Mouse (Mus musculus) neural tube, embryonic 15.5 days (tissue): ENCODE data around the gene Dtnb. TPM values are rescaled to one million over a fixed set of nuclear protein-coding genes. Genes with fewer than 3 reads are reported as not detected.

Source experiments
- ATAC-seq: fragments of 200-750 bp; cut with Nextera tagmentation; 2 replicates; pipeline ENCODE4 v1.8.0; 2017; ENCODE audit warnings: mild to moderate bottlenecking, moderate TSS enrichment, moderate library complexity; ENCODE audit not compliant: low FRiP score
- H3K27ac ChIP-seq: fragments of 300-500 bp; sonication (generic); replicated peaks from 2 replicates; pipeline ENCODE4 v1.5.1; 2015; ENCODE audit warnings: mild to moderate bottlenecking, inconsistent platforms
- H3K27me3 ChIP-seq: fragments of 300-500 bp; sonication (generic); replicated peaks from 2 replicates; pipeline ENCODE4 v1.6.1; 2015; ENCODE audit warnings: inconsistent platforms
- H3K36me3 ChIP-seq: fragments of 300-500 bp; sonication (generic); 2 replicates; pipeline ENCODE4 v1.6.1; 2015; ENCODE audit warnings: inconsistent platforms
- H3K4me1 ChIP-seq: fragments of 300-500 bp; sonication (generic); 2 replicates; pipeline ENCODE4 v1.6.1; 2015; ENCODE audit warnings: inconsistent platforms
- H3K4me2 ChIP-seq: fragments of 300-500 bp; sonication (generic); 2 replicates; pipeline ENCODE4 v1.6.1; 2015; ENCODE audit warnings: inconsistent platforms, mild to moderate bottlenecking, moderate library complexity
- H3K4me3 ChIP-seq: fragments of 300-500 bp; sonication (generic); replicated peaks from 2 replicates; pipeline ENCODE4 v1.5.1; 2015; ENCODE audit warnings: mild to moderate bottlenecking, inconsistent platforms
- H3K9ac ChIP-seq: fragments of 300-500 bp; sonication (generic); replicated peaks from 2 replicates; pipeline ENCODE4 v1.6.1; 2015; ENCODE audit warnings: mild to moderate bottlenecking, inconsistent platforms
- H3K9me3 ChIP-seq: fragments of 300-500 bp; sonication (generic); replicated peaks from 2 replicates; pipeline ENCODE4 v1.6.1; 2016; ENCODE audit warnings: inconsistent platforms
- WGBS: fragments of 180-500 bp; shearing (Covaris S2); methylation state at CpG from one replicate; pipeline ENCODE4 v1.1.7; 2015; ENCODE audit warnings: mixed read lengths; 5-methylcytosine and 5-hydroxymethylcytosine counted together
- polyA plus RNA-seq: library from polyadenylated mRNA; unstranded; fragments of >200 nt; fragmentation: Nextera tagmentation; extraction: Ambion mirVana; gene quantifications from 2 replicates; pipeline ENCODE4 v1.2.1, GENCODE M21; 2015

Gene Dtnb
- polyA plus RNA-seq, 1 experiment from 2014 or later: 61.8 TPM

DNA sequence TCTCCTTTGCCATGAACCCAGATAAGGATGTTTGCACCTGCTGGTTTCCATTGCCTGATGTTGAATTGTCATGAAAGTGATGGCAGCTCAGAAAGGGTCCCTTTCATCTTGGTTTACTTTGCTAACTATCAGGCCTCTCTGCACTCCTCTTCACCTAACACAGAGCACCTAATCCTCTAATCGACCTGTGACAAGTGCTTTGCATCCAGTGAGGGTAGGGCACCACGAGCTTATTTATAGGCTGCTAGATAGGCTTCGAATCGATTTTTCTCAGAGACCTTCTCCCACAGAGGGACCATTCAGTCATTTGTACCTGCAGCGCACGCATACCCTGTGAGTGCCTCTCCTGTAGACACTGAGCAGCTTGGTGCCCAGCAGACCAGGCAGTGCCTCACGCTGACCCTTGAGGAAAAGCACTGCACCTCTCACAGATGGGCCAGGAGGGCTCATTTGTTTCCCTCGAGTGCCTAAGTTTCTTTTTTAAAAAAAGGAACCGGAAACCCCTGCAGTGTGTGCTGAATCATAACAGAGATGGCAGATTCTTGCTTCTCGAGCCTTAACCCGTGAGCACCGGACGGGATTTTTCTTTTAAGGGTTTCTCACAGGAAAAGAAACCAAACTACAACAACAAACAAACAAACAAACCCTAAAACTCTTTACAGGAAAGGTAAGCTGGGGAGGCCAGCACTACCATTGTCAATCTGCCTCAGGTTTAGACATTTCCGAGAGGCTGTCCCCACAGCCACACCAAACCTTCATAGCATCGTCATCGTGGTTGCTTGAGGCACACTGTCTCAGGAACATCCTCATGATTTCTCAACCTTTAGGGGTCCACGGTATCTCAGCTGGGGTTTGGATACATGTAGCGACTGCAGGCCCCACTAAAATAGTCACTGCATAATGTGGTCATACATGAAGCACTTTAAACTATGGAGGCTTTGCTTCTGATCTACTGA lies 167.8 kb downstream of the Dtnb start:
- 71% methylated on average over 18 of the region's 18 CpGs for WGBS
- Histone ChIP-seq H3K27me3 (no peaks in the 10 kb centered on the region), H3K27ac (peak overlapping the region; percentile 33; the same call in 1 of the 2 replicates), H3K4me2 (no peak overlapping the region), H3K4me1 (peaks cover 10% of the 10 kb centered on the region; the same call in 1 of the 2 replicates), H3K9me3 (no peaks in the 10 kb centered on the region), H3K4me3 (no peak overlapping the region), H3K36me3 (no peaks in the 10 kb centered on the region), H3K9ac (no peak overlapping the region)
- 0 out of 2 replicates have a peak, but pooled peaks have one; percentile 5 for ATAC-seq

DNA sequence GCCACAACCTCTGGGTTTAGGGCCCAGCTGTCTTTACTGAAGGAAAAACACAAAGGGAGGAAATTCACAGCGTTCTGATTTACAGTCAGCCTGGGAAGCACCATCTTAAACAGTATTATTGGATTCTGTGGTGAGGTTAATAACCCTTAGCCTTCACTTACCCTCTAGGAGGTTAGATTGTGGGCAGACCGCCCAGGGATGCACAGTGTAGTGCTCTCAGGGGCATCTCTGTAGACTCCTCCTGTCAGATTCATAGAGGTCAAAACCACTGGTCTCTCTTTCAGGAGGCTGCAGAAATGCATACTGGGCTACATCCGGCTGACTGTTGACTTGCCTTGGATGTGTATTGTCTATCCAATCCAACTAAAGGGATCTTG lies 168.5 kb downstream of the Dtnb start:
- no peak overlapping the region for H3K4me2 ChIP-seq
- H3K27ac ChIP-seq: 0 out of 2 replicates have a peak overlapping the region, but pooled peaks have one; percentile 33
- H3K4me3 ChIP-seq: no peak overlapping the region
- H3K27me3 ChIP-seq: no peaks in the 10 kb centered on the region
- 55% methylated on average over 3 of the region's 3 CpGs for WGBS
- no peak overlapping the region for H3K9ac ChIP-seq
- peak; percentile 50; the same call in 1 of the 2 replicates for ATAC-seq
- peaks cover 10% of the 10 kb centered on the region; the same call in 1 of the 2 replicates for H3K4me1 ChIP-seq
- H3K9me3 ChIP-seq: no peaks in the 10 kb centered on the region
- no peaks in the 10 kb centered on the region for H3K36me3 ChIP-seq

DNA sequence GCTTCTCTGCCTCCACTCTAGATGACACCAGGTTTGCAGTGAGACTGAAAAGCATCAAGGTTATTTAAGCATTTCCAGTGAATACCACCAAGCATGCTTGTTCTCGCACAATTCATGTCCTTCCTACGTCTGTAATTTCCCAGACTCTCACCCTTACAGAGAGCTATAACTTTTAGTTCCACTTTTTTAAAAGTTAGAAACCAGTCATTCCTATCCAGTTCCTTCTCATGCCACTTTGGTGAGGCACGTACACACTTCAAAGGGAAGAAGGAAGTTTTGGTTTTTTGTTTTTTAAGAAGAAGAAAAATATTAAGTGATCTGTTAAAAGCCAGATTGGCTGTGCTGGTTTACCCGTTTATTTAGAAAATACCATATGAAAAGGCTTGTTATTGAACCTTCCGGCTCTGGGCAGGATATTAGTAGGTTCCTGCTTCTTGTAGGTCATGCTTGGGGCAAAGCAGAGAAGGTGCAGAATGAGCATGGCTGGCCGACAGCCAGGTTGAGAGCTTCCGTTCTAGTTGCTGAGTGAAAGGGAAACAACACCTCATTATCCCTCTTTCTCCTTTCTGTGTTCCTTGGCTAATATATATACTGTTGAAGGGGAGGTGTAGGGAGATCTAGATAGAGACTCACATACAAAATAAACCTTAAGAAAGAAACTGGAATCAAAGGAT lies 173.4 kb downstream of the Dtnb start:
- no peak for ATAC-seq
- H3K9ac ChIP-seq: no peak overlapping the region
- no peaks in the 10 kb centered on the region for H3K27me3 ChIP-seq
- H3K4me3 ChIP-seq: no peak overlapping the region
- WGBS: 83% methylated on average over 7 of the region's 7 CpGs
- H3K27ac ChIP-seq: no peak overlapping the region
- no peaks in the 10 kb centered on the region for H3K36me3 ChIP-seq
- no peak overlapping the region for H3K4me2 ChIP-seq
- H3K9me3 ChIP-seq: no peaks in the 10 kb centered on the region
- H3K4me1 ChIP-seq: peaks cover 2% of the 10 kb centered on the region; the same call in 1 of the 2 replicates

DNA sequence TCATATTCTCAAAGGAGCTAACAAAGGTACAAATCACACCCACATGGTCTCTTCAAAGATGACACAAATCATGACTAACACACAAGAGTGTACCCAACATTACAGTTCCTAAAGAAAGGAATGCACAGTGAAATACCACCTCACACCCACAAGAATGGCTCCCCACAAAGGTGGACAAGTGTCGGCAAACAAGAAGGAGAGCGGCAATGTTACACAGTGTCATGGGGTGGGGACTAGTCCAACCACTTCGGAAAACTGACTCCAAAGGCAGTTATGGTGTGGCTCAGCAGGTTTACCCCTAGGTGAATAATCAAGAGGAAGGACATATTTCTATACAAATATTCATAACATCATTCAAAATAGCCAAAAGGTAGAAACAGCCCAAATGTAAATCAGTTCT lies 174.2 kb downstream of the Dtnb start:
- Histone ChIP-seq H3K36me3 (no peaks in the 10 kb centered on the region), H3K9me3 (no peaks in the 10 kb centered on the region), H3K4me2 (no peak overlapping the region), H3K27ac (no peak overlapping the region), H3K9ac (no peak overlapping the region), H3K27me3 (no peaks in the 10 kb centered on the region), H3K4me1 (no peaks in the 10 kb centered on the region), H3K4me3 (no peak overlapping the region)
- WGBS: 87% methylated on average over 3 of the region's 3 CpGs
- no peak for ATAC-seq

DNA sequence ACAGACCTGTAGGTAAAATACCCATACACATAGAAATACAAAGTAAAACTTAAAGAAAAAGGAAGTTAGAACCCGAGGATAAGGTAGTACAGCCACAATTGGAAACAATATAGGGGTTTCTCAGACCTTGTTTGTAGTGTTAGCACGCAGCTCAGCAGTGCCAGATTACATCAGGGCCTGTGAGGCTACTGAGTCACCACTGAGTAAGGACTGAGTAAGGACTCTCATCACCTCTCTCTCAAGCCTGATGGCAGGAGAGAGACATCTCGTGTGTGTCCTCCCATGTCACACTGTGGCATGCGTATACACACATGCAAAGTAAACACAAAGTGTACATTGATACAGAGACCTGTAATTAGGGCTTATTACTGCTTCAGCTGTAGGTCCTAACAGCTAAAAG lies 175.4 kb downstream of the Dtnb start:
- ATAC-seq: no peak
- 90% methylated on average over 4 of the region's 4 CpGs for WGBS
- Histone ChIP-seq H3K9ac (no peak overlapping the region), H3K36me3 (peaks cover 3% of the 10 kb centered on the region), H3K27me3 (no peaks in the 10 kb centered on the region), H3K4me2 (no peak overlapping the region), H3K4me1 (no peaks in the 10 kb centered on the region), H3K9me3 (no peaks in the 10 kb centered on the region), H3K4me3 (no peak overlapping the region), H3K27ac (no peak overlapping the region)

DNA sequence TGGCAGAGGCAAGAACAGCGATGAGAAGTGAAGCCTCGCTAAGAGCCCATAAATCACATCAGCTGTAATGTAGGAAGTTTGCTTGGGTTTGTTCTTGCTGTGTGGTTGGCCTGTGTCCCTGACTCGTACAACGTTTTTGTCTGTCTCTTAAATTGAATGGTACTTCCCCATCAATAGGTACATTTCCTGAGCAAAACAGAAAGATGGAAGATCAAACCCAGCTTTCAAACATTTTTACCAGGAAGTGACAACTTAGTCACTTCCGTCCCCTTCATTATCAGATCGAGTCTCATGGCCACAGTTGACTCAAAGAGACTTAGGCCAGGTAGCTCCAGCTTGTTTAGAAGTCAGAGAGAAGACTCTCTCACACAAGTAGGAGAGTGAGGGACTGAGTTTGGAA lies 183.3 kb downstream of the Dtnb start:
- peaks cover 3% of the 10 kb centered on the region for H3K36me3 ChIP-seq
- H3K27ac ChIP-seq: no peak overlapping the region
- 81% methylated on average over 6 of the region's 6 CpGs for WGBS
- H3K27me3 ChIP-seq: no peaks in the 10 kb centered on the region
- H3K9me3 ChIP-seq: no peaks in the 10 kb centered on the region
- no peak overlapping the region for H3K4me3 ChIP-seq
- ATAC-seq: no peak
- no peak overlapping the region for H3K9ac ChIP-seq
- no peaks in the 10 kb centered on the region for H3K4me1 ChIP-seq
- no peak overlapping the region for H3K4me2 ChIP-seq

DNA sequence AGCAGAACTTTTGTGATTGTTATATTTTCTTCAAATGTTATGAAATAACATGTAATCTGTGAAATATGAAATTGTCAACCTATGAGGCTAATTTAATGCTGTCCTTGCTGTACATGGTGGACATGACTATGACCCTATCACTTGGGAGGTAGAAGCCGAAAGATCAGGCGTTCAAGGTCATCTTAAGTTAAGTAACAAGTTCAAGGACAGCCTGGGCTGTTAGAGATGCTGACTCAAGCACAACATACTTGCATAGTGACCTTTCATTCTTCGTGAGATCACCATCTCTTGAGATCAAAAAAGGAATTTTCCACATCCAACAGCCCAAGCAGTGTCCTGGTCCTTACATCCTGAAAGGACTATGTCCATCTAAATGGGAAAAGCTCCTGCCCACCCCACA lies 184.0 kb downstream of the Dtnb start:
- ATAC-seq: no peak
- Histone ChIP-seq H3K4me2 (no peak overlapping the region), H3K9ac (no peak overlapping the region), H3K36me3 (peaks cover 3% of the 10 kb centered on the region), H3K27me3 (no peaks in the 10 kb centered on the region), H3K9me3 (no peaks in the 10 kb centered on the region), H3K4me1 (peaks cover 6% of the 10 kb centered on the region), H3K4me3 (no peak overlapping the region), H3K27ac (no peak overlapping the region)
- 96% methylated on average over 3 of the region's 3 CpGs for WGBS

DNA sequence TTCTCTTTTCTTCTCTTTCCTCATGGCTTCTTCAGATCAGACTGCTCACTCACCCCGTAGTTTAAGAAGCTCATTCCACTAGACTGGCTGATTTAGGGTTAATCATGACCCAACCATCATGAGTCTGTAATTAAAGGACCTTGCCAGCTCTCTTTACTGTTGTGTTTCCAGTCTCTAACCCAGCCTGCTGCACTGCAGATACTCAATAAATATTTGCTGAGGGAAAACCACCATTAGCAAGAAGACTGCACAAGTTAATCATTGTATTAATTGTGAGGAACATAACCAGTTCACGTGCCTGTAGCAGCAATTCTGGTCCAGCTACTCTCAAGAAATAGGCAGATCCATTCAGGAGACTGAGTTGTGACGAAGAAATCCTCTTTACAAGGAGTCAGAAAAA lies 185.9 kb downstream of the Dtnb start:
- Histone ChIP-seq H3K36me3 (no peaks in the 10 kb centered on the region; the same call in 1 of the 2 replicates), H3K9ac (no peak overlapping the region), H3K4me1 (peaks cover 14% of the 10 kb centered on the region), H3K4me3 (no peak overlapping the region), H3K27ac (no peak overlapping the region), H3K9me3 (no peaks in the 10 kb centered on the region), H3K27me3 (no peaks in the 10 kb centered on the region), H3K4me2 (no peak overlapping the region)
- no peak for ATAC-seq
- WGBS: 82% methylated on average over 3 of the region's 3 CpGs

DNA sequence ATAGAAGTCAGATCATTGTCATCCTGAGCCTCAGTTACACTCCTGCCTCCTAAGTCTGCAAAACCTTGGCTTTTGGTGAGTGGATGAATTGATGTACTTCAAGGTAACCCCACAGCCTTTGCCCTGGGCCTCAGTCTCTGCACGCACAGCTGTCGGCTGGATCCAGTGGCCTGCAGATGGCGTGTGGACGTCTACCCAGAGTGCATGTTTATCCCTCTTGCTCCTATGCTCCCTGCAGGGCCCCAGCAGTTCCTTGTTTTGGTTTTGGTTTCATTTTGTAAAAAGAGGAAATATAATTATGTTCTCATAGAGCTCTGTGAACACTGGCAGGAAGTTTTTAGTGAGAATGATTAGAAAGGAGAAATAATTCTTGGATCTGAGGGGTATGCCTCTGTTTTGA lies 187.2 kb downstream of the Dtnb start:
- WGBS: 57% methylated on average over 4 of the region's 4 CpGs
- H3K36me3 ChIP-seq: no peaks in the 10 kb centered on the region; the same call in 1 of the 2 replicates
- ATAC-seq: no peak

DNA sequence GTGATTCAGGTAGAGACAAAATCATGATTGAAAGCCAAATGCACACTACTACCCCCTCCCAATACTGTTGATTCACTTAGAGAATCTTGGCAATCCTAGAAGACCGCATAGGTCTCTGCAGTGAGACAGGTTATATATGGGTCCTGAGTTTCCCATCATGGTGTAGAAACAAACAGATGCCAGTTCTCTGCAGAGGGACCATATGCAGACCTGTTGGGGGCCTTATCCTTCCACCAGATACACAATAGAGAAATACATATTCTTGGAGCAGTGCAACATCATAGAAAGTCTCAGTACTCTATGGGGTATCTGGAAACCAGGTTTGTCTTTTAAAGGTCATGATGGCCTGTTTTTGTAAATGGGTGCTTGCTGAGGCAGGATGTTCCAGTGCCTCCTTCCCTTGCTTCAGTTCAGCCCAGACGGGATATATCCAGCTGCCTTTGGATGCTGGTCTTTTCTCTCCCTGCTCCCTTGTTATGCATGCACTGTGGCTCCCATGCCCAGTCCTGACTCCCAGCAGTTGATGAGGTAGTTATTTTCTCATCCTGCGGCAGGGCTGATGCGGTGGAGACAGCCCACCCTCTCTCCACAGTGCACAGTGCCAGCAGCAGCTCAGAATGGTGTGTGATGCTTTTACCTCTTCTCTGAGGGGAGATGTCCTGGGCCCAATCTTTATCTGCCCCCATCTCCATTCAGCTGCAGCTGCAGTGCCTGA lies 188.9 kb downstream of the Dtnb start:
- 63% methylated on average over 4 of the region's 4 CpGs for WGBS
- Histone ChIP-seq H3K36me3 (no peaks in the 10 kb centered on the region; the same call in 1 of the 2 replicates), H3K27me3 (no peaks in the 10 kb centered on the region), H3K9me3 (no peaks in the 10 kb centered on the region), H3K4me2 (no peak overlapping the region), H3K9ac (no peak overlapping the region), H3K27ac (peak overlapping the region; percentile 73), H3K4me1 (peaks cover 14% of the 10 kb centered on the region), H3K4me3 (no peak overlapping the region)
- peak; percentile 80 for ATAC-seq

More for the DNA sequence above, 187.2 kb downstream of the Dtnb start:
- Histone ChIP-seq H3K4me1 (peaks cover 14% of the 10 kb centered on the region), H3K27ac (no peak overlapping the region), H3K4me2 (no peak overlapping the region), H3K4me3 (no peak overlapping the region), H3K27me3 (no peaks in the 10 kb centered on the region), H3K9me3 (no peaks in the 10 kb centered on the region), H3K9ac (no peak overlapping the region)

DNA sequence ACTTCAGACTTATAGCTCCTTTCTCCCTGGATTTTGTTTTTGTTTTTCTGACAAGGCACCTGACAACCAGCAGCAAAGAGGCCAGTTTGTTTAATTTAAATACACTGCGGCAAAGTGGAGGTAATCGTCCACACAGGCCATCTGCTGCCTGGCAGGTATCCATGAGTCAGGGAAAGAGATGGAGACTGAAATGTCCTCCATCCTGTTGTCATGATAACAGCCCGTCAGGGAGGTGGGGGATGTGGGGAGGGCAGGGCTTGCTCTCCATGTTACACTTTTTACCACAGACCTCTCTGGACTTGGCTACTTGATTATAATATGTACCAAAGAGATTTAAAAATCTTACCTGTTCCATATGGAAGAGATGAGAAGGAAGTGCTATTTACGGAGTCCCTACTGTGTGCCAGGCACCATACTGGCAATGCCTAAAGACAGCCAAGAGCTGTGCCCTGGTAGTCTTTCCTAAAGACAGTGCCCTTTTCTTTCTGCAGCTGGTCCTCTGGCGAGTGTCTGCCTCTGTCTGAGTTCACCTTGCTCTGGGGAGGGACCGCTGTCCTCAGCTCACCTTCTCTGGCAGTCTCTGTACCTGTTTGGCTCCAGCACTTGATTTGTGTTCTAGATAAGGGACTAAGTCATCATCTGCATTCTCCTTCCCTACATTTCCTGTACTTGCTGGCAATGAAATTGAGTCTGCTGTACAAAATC lies 189.6 kb downstream of the Dtnb start:
- WGBS: 65% methylated on average over 6 of the region's 6 CpGs
- H3K36me3 ChIP-seq: no peaks in the 10 kb centered on the region
- peak; percentile 55; the same call in 1 of the 2 replicates for ATAC-seq
- H3K27me3 ChIP-seq: no peaks in the 10 kb centered on the region
- H3K27ac ChIP-seq: peak overlapping the region; percentile 73
- H3K9ac ChIP-seq: no peak overlapping the region
- no peak overlapping the region for H3K4me3 ChIP-seq
- no peaks in the 10 kb centered on the region for H3K9me3 ChIP-seq
- no peak overlapping the region for H3K4me2 ChIP-seq
- peaks cover 14% of the 10 kb centered on the region for H3K4me1 ChIP-seq
